Mouse (Mus musculus) limb, embryonic 10.5 days (tissue): Measurements from ENCODE around the gene Srrm4. TPM values are rescaled to one million over a fixed set of nuclear protein-coding genes. Genes with fewer than 3 reads are reported as not detected.

Experiments used
- DNase-seq: peaks from one replicate; pipeline ENCODE4 v3.0.0-alpha.2; 2017; ENCODE audit warnings: low spot score
- H3K27ac ChIP-seq: fragments of 300-500 bp; sonication (generic); 2 replicates; pipeline ENCODE4 v1.5.1; 2016; ENCODE audit warnings: mild to moderate bottlenecking
- H3K27me3 ChIP-seq: fragments of 300-500 bp; sonication (generic); 2 replicates; pipeline ENCODE4 v1.6.1; 2016; ENCODE audit warnings: low read depth, mild to moderate bottlenecking; ENCODE audit not compliant: poor library complexity, severe bottlenecking
- H3K36me3 ChIP-seq: fragments of 300-500 bp; sonication (generic); 2 replicates; pipeline ENCODE4 v1.6.1; 2016; ENCODE audit warnings: mild to moderate bottlenecking, moderate library complexity
- H3K4me1 ChIP-seq: fragments of 300-500 bp; sonication (generic); 2 replicates; pipeline ENCODE4 v1.6.1; 2016
- H3K4me3 ChIP-seq: fragments of 300-500 bp; sonication (generic); 2 replicates; pipeline ENCODE4 v1.5.1; 2016; ENCODE audit warnings: mild to moderate bottlenecking, moderate library complexity
- H3K9me3 ChIP-seq: fragments of 300-500 bp; sonication (generic); replicated peaks from 2 replicates; pipeline ENCODE4 v1.6.1; 2016; ENCODE audit warnings: mild to moderate bottlenecking
- WGBS: fragments of 180-500 bp; shearing (Covaris S2); methylation state at CpG from one replicate; pipeline ENCODE4 v1.1.7; 2016; 5-methylcytosine and 5-hydroxymethylcytosine counted together
- polyA plus RNA-seq: library from polyadenylated mRNA; unstranded; fragments of >200 nt; fragmentation: Nextera tagmentation; extraction: Ambion mirVana; gene quantifications from 2 replicates; pipeline ENCODE4 v1.2.1, GENCODE M21; 2016

Gene Srrm4
- polyA plus RNA-seq, 1 experiment from 2014 or later: not detected

- Histone ChIP-seq H3K27me3 (no peaks in the 10 kb centered on the region), H3K36me3 (no peaks in the 10 kb centered on the region), H3K4me3 (no peak overlapping the region), H3K4me1 (peaks cover 16% of the 10 kb centered on the region), H3K9me3 (no peaks in the 10 kb centered on the region), H3K27ac (no peak overlapping the region)
- DNase-seq: peak; percentile 41
- 9% methylated on average over 7 of the region's 7 CpGs for WGBS
Observed at GRCm38 (mm10) chr5:116497205-116497604, 94.4 kb downstream of the Srrm4 start.

- Histone ChIP-seq H3K4me3 (no peak overlapping the region), H3K4me1 (peaks cover 16% of the 10 kb centered on the region), H3K27ac (no peak overlapping the region), H3K36me3 (no peaks in the 10 kb centered on the region), H3K9me3 (no peaks in the 10 kb centered on the region), H3K27me3 (no peaks in the 10 kb centered on the region)
- 80% methylated on average over 2 of the region's 2 CpGs for WGBS
- no peak for DNase-seq
Observed at GRCm38 (mm10) chr5:116496717-116497116, 94.9 kb downstream of the Srrm4 start.

- H3K36me3 ChIP-seq: no peaks in the 10 kb centered on the region
- 70% methylated on average over 9 of the region's 9 CpGs for WGBS
- no peak overlapping the region for H3K4me3 ChIP-seq
Observed at GRCm38 (mm10) chr5:116495466-116495865, 96.2 kb downstream of the Srrm4 start.

GRCm38 (mm10) chr5:116494377-116494776 lies 97.2 kb downstream of the Srrm4 start:
- 44% methylated on average over 7 of the region's 7 CpGs for WGBS
- H3K4me1 ChIP-seq: peaks cover 19% of the 10 kb centered on the region

More at GRCm38 (mm10) chr5:116495466-116495865, 96.2 kb downstream of the Srrm4 start:
- no peak for DNase-seq
- H3K27me3 ChIP-seq: no peaks in the 10 kb centered on the region
- H3K27ac ChIP-seq: no peak overlapping the region
- no peaks in the 10 kb centered on the region for H3K9me3 ChIP-seq
- H3K4me1 ChIP-seq: peaks cover 16% of the 10 kb centered on the region

GRCm38 (mm10) chr5:116492726-116493125 lies 98.9 kb downstream of the Srrm4 start:
- Histone ChIP-seq H3K4me3 (no peak overlapping the region), H3K27ac (no peak overlapping the region), H3K27me3 (no peaks in the 10 kb centered on the region), H3K36me3 (no peaks in the 10 kb centered on the region), H3K4me1 (peaks cover 17% of the 10 kb centered on the region), H3K9me3 (no peaks in the 10 kb centered on the region)
- WGBS: 76% methylated on average over 3 of the region's 3 CpGs
- DNase-seq: no peak

More at GRCm38 (mm10) chr5:116494377-116494776, 97.2 kb downstream of the Srrm4 start:
- Histone ChIP-seq H3K36me3 (no peaks in the 10 kb centered on the region), H3K9me3 (no peaks in the 10 kb centered on the region), H3K27ac (no peak overlapping the region), H3K4me3 (no peak overlapping the region), H3K27me3 (no peaks in the 10 kb centered on the region)
- DNase-seq: no peak

- H3K9me3 ChIP-seq: no peaks in the 10 kb centered on the region
- DNase-seq: no peak
- H3K4me1 ChIP-seq: peaks cover 9% of the 10 kb centered on the region
- H3K4me3 ChIP-seq: no peak overlapping the region
- no peaks in the 10 kb centered on the region for H3K36me3 ChIP-seq
- H3K27ac ChIP-seq: no peak overlapping the region
- no peaks in the 10 kb centered on the region for H3K27me3 ChIP-seq
- WGBS: 70% methylated on average over 12 of the region's 12 CpGs
Observed at GRCm38 (mm10) chr5:116491794-116492420, 99.7 kb downstream of the Srrm4 start.

GRCm38 (mm10) chr5:116490826-116491225 lies 100.8 kb downstream of the Srrm4 start:
- Histone ChIP-seq H3K4me3 (no peak overlapping the region), H3K27ac (no peak overlapping the region), H3K4me1 (peaks cover 3% of the 10 kb centered on the region; the same call in 1 of the 2 replicates), H3K9me3 (no peaks in the 10 kb centered on the region), H3K27me3 (no peaks in the 10 kb centered on the region), H3K36me3 (no peaks in the 10 kb centered on the region)
- 63% methylated on average over 5 of the region's 5 CpGs for WGBS
- DNase-seq: no peak

- Histone ChIP-seq H3K4me1 (peaks cover 11% of the 10 kb centered on the region), H3K27me3 (no peaks in the 10 kb centered on the region), H3K27ac (no peak overlapping the region), H3K36me3 (no peaks in the 10 kb centered on the region), H3K4me3 (no peak overlapping the region), H3K9me3 (no peaks in the 10 kb centered on the region)
- 58% methylated on average over 8 of the region's 8 CpGs for WGBS
- DNase-seq: no peak
Observed at GRCm38 (mm10) chr5:116489621-116490020, 102.0 kb downstream of the Srrm4 start.

GRCm38 (mm10) chr5:116486135-116486534 lies 105.5 kb downstream of the Srrm4 start:
- Histone ChIP-seq H3K4me1 (peaks cover 15% of the 10 kb centered on the region), H3K9me3 (no peaks in the 10 kb centered on the region), H3K4me3 (no peak overlapping the region), H3K27ac (no peak overlapping the region), H3K27me3 (no peaks in the 10 kb centered on the region), H3K36me3 (no peaks in the 10 kb centered on the region)
- no peak for DNase-seq
- 54% methylated on average over 4 of the region's 4 CpGs for WGBS

- 28% methylated on average over 5 of the region's 5 CpGs for WGBS
- no peak overlapping the region for H3K27ac ChIP-seq
- no peaks in the 10 kb centered on the region for H3K9me3 ChIP-seq
- H3K36me3 ChIP-seq: no peaks in the 10 kb centered on the region
- H3K27me3 ChIP-seq: no peaks in the 10 kb centered on the region
- peak; percentile 70 for DNase-seq
- H3K4me3 ChIP-seq: no peak overlapping the region
- H3K4me1 ChIP-seq: peaks cover 12% of the 10 kb centered on the region
Observed at GRCm38 (mm10) chr5:116485069-116485468, 106.5 kb downstream of the Srrm4 start.

- no peak for DNase-seq
- Histone ChIP-seq H3K4me3 (no peak overlapping the region), H3K27ac (no peak overlapping the region; the same call in 1 of the 2 replicates), H3K9me3 (no peaks in the 10 kb centered on the region), H3K27me3 (no peaks in the 10 kb centered on the region), H3K36me3 (no peaks in the 10 kb centered on the region), H3K4me1 (peaks cover 12% of the 10 kb centered on the region)
- 94% methylated on average over 9 of the region's 9 CpGs for WGBS
Observed at GRCm38 (mm10) chr5:116484236-116484635, 107.4 kb downstream of the Srrm4 start.

GRCm38 (mm10) chr5:116478607-116479371 lies 112.8 kb downstream of the Srrm4 start:
- whole genome bisulfite sequencing: 89% methylated on average over 18 of the region's 18 CpGs
- peaks cover 8% of the 10 kb centered on the region; the same call in 1 of the 2 replicates for H3K4me1 ChIP-seq
- H3K9me3 ChIP-seq: no peaks in the 10 kb centered on the region
- no peaks in the 10 kb centered on the region for H3K27me3 ChIP-seq
- H3K4me3 ChIP-seq: no peak overlapping the region
- no peak for DNase-seq
- no peaks in the 10 kb centered on the region for H3K36me3 ChIP-seq
- no peak overlapping the region for H3K27ac ChIP-seq

GRCm38 (mm10) chr5:116476006-116476405 lies 115.6 kb downstream of the Srrm4 start:
- H3K36me3 ChIP-seq: no peaks in the 10 kb centered on the region
- WGBS: 14% methylated on average over 15 of the region's 15 CpGs
- no peaks in the 10 kb centered on the region for H3K9me3 ChIP-seq
- H3K27ac ChIP-seq: no peak overlapping the region
- no peak overlapping the region for H3K4me3 ChIP-seq
- no peaks in the 10 kb centered on the region for H3K27me3 ChIP-seq
- peak; percentile 85 for DNase-seq
- H3K4me1 ChIP-seq: peaks cover 8% of the 10 kb centered on the region; the same call in 1 of the 2 replicates
